Mouse (Mus musculus) intestine, postnatal 0 days (tissue): ENCODE measurements around the gene Mtx1. TPM values are rescaled to one million over a fixed set of nuclear protein-coding genes. Genes with fewer than 3 reads are reported as not detected.
"Not testable (repeated sequence)": the region's sequence is repeated elsewhere in the genome, so short reads cannot be mapped to it uniquely, and the experiment has no call there.

Experiments used
- ATAC-seq: fragments of 200-750 bp; cut with Nextera tagmentation; 2 replicates; pipeline ENCODE4 v1.8.0; 2017; ENCODE audit warnings: mild to moderate bottlenecking, moderate TSS enrichment, moderate library complexity
- H3K27ac ChIP-seq: fragments of 300-500 bp; sonication (generic); 2 replicates; pipeline ENCODE4 v1.5.1; 2014; ENCODE audit warnings: mild to moderate bottlenecking, low read depth, low read length, moderate library complexity
- H3K27me3 ChIP-seq: fragments of 300-500 bp; sonication (generic); replicated peaks from 2 replicates; pipeline ENCODE4 v1.6.1; 2014; ENCODE audit warnings: low read length, mixed read lengths; ENCODE audit not compliant: control insufficient read depth, insufficient read depth
- H3K36me3 ChIP-seq: fragments of 300-500 bp; sonication (generic); 2 replicates; pipeline ENCODE4 v1.6.1; 2014; ENCODE audit warnings: mild to moderate bottlenecking, moderate library complexity; ENCODE audit not compliant: control insufficient read depth, insufficient read depth
- H3K4me1 ChIP-seq: fragments of 300-500 bp; sonication (generic); replicated peaks from 2 replicates; pipeline ENCODE4 v1.6.1; 2014; ENCODE audit warnings: antibody characterized with exemption, low read length, mixed read lengths; ENCODE audit not compliant: control insufficient read depth, insufficient read depth
- H3K4me2 ChIP-seq: fragments of 300-500 bp; sonication (generic); replicated peaks from 2 replicates; pipeline ENCODE4 v1.6.1; 2014; ENCODE audit warnings: low read depth, mild to moderate bottlenecking, moderate library complexity
- H3K4me3 ChIP-seq: fragments of 300-500 bp; sonication (generic); 2 replicates; pipeline ENCODE4 v1.5.1; 2014; ENCODE audit warnings: low read depth, low read length
- H3K9ac ChIP-seq: fragments of 300-500 bp; sonication (generic); 2 replicates; pipeline ENCODE4 v1.6.1; 2014; ENCODE audit warnings: mild to moderate bottlenecking, low read depth, low read length
- H3K9me3 ChIP-seq: fragments of 300-500 bp; sonication (generic); 2 replicates; pipeline ENCODE4 v1.6.1; 2016; ENCODE audit warnings: mixed run types; ENCODE audit not compliant: control insufficient read depth
- CTCF ChIP-seq: sonication (generic); IDR thresholded peaks from 2 replicates; pipeline ENCODE4 v1.5.1; 2016; ENCODE audit warnings: low read depth, mild to moderate bottlenecking, control low read depth, antibody characterized with exemption, moderate library complexity
- WGBS: fragments of 180-500 bp; shearing (Covaris S2); extraction: QIAGEN DNeasy Blood & Tissue Kit; methylation state at CpG from one replicate; pipeline ENCODE4 v1.1.7; 2014; 5-methylcytosine and 5-hydroxymethylcytosine counted together
- microRNA counts: library from miRNA; unstranded; fragments of <30 nt; microRNA quantifications from one replicate; lab custom pipeline; 2016
- microRNA-seq: library from miRNA; unstranded; fragments of <30 nt; microRNA quantifications from one replicate; pipeline ENCODE4, GENCODE M21; 2016
- polyA plus RNA-seq: library from polyadenylated mRNA; unstranded; fragments of >200 nt; fragmentation: Nextera tagmentation; extraction: Ambion mirVana; gene quantifications from 2 replicates; pipeline ENCODE4 v1.2.1, GENCODE M21; 2015

The Mtx1 gene
- polyA plus RNA-seq, 1 experiment from 2014 or later = 145 TPM

DNA sequence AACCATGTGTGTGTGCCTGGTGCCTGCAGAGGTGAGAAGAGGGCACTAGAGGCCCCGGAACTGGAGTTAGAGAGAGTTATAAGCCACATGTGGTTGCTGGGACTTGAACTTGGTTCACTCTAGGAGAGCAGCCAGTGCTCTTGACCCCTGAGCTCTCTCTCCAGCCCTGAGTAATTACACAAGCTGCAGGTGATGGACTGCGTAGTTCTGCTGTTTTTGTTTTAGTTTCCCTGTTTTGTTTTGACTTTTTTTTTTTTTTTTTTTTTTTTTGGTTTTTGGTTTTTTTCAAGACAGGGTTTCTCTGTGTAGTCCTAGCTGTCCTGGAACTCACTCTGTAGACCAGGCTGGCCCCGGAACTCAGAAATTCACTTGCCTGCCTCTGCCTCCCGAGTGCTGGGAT, 65.1 kb downstream of the Mtx1 start:
- WGBS = 77% methylated on average over 4 of the region's 4 CpGs
- no peak overlapping the region for H3K4me3 ChIP-seq

DNA sequence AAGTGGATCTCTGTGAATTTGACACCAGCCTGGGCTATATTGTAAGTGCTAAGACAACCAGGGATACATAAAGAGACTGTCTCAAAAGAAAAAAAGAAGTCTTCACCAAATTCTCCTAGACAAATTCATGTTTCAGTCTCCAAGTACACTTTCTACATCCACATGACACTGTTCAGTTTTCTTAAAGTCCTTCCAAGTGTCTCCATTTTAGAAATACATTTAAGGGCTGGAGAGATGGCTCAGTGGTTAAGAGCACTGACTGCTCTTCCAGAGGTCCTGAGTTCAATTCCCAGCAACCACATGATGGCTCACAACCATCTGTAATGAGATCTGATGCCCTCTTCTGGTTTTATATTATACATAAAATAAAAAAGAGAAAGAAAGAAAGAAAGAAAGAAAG, 65.7 kb downstream of the Mtx1 start:
- not testable (repeated sequence) for ATAC-seq, H3K27ac ChIP-seq, H3K9me3 ChIP-seq, H3K4me1 ChIP-seq, H3K27me3 ChIP-seq, H3K4me3 ChIP-seq, H3K4me2 ChIP-seq, H3K36me3 ChIP-seq, H3K9ac ChIP-seq

More for the DNA sequence above, 65.1 kb downstream of the Mtx1 start:
- no peak for TF ChIP-seq CTCF
- Histone ChIP-seq H3K4me2 (no peak overlapping the region), H3K36me3 (no peaks in the 10 kb centered on the region), H3K9me3 (no peaks in the 10 kb centered on the region), H3K27me3 (no peaks in the 10 kb centered on the region; the same call in 1 of the 2 replicates), H3K27ac (no peak overlapping the region), H3K9ac (no peak overlapping the region), H3K4me1 (no peaks in the 10 kb centered on the region; the same call in 1 of the 2 replicates)
- ATAC-seq = no peak

DNA sequence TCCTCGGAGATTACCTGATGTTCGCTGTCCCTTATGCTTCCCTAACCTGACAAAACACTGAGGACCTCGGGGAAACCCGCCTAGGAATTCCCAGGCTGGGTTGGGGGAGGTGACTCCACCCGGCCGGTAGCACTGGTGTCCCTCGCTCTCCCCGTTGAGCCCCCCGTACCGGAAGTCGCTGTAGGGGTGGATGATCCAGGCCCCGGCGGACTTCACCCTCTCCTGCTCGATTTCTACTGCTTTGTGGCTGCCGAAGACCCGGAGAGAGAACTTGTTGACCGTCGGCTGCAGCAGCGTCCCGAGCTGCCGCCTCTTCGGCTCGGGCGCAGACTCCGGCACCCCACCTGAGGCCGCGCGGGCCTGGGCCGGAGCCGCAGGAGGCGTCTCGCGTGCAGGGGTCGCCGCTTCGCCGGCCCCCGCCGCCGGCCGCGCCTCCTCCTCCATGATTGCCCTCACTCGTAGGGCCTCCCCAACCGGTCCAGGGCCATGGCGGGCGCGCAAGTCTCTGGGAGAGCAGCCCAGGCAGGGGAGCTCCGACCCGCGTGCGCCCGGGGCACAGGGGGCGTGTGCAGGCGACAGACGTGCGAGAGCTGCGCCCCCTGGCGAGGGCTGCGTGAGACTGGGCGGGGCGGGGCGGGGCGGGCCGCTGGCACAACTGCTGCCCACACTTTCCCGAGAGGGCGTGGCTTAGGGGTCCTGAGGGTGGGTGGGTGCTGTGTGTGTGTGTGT, 67.1 kb downstream of the Mtx1 start, which contains the start of gene Hcn3:
Gene Hcn3 (minus strand): TSS at position 581 of the 729 bp plus-strand sequence.
- TF ChIP-seq CTCF = peak; percentile 86
- H3K27me3 ChIP-seq = no peaks in the 10 kb centered on the region; the same call in 1 of the 2 replicates
- ATAC-seq = peak; percentile 38; the same call in 1 of the 2 replicates
- WGBS = under 1% methylated on average over 55 of the region's 66 CpGs
- peak within 1 kb of the TSS; percentile 99 for H3K4me2 ChIP-seq
- peak within 1 kb of the TSS; percentile 54 for H3K4me3 ChIP-seq
- H3K36me3 ChIP-seq = no peaks in the 10 kb centered on the region
- no peak within 1 kb of the TSS for H3K27ac ChIP-seq
- H3K9ac ChIP-seq = 0 out of 2 replicates have a peak within 1 kb of the TSS, but pooled peaks have one; percentile 22
- no peaks in the 10 kb centered on the region for H3K4me1 ChIP-seq
- H3K9me3 ChIP-seq = no peaks in the 10 kb centered on the region

DNA sequence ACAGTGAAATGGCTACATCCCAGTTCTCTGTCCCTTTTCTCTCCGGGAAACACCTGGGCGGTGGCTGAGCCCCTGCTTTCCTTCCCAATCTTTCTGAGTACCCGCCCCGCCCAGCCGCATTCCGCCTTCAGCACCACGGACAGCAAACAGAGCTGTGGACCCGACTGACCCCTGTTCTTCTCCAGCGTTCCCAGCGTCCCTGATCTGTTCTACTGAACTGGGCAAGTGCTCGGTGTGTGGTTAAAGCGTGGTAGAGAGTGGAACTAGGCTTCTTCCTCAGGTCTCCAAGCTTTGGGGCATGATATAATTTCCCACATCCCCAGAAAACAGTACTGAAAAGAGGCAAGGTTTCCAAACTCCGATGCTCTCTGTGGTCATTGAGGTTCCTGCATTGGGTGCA, 67.7 kb downstream of the Mtx1 start:
- WGBS = 2% methylated on average over 13 of the region's 13 CpGs
- Histone ChIP-seq H3K9me3 (no peaks in the 10 kb centered on the region), H3K4me1 (no peaks in the 10 kb centered on the region), H3K4me3 (peak overlapping the region; percentile 54), H3K27me3 (no peaks in the 10 kb centered on the region; the same call in 1 of the 2 replicates), H3K36me3 (no peaks in the 10 kb centered on the region), H3K4me2 (peak overlapping the region; percentile 99), H3K9ac (no peak overlapping the region), H3K27ac (no peak overlapping the region)
- no peak for TF ChIP-seq CTCF
- no peak for ATAC-seq

MicroRNAs within 50 kb of the gene (microRNA counts, 519-probe panel; counts per million panel counts)
- microRNA mmu-miR-92b (lab: Ali Mortazavi, UCI) = not detected

Small RNAs within 50 kb of the gene (microRNA-seq; reads per million reads assigned to microRNA genes)
- 38.0 reads per million, percentile 35 among the genes with 10 or more reads in this experiment for gene Mir92b

Other genes starting within 250 kb of the Mtx1 start
- gene Rusc1, start 133.8 kb downstream of the Mtx1 start, polyA plus RNA-seq = 29.0 and 32.5 TPM in 2 replicates
- not detected in 2 replicates for gene Gm43738, start 126.0 kb downstream of the Mtx1 start, polyA plus RNA-seq
- 138 and 154 TPM in 2 replicates for gene Fdps, start 125.1 kb downstream of the Mtx1 start, polyA plus RNA-seq
- gene Pklr, start 90.9 kb downstream of the Mtx1 start, polyA plus RNA-seq = 91.8 and 103 TPM in 2 replicates
- gene Hcn3, start 66.9 kb downstream of the Mtx1 start, polyA plus RNA-seq = 1.1 TPM in 2 replicates
- 8.5 and 8.6 TPM in 2 replicates for gene Clk2, start 62.3 kb downstream of the Mtx1 start, polyA plus RNA-seq
- gene Scamp3, start 49.6 kb downstream of the Mtx1 start, polyA plus RNA-seq = 80.5 and 86.3 TPM in 2 replicates
- gene Fam189b, start 43.9 kb downstream of the Mtx1 start, polyA plus RNA-seq = 4.9 and 5.9 TPM in 2 replicates
- 140 TPM in 2 replicates for gene Gba, start 24.2 kb downstream of the Mtx1 start, polyA plus RNA-seq
- 15.2 and 17.2 TPM in 2 replicates for gene Thbs3, start 11.9 kb downstream of the Mtx1 start, polyA plus RNA-seq
- 3.5 and 6.7 TPM in 2 replicates for gene Muc1, start 2.0 kb upstream of the Mtx1 start, polyA plus RNA-seq
- 273 and 281 TPM in 2 replicates for gene Krtcap2, start 18.9 kb upstream of the Mtx1 start, polyA plus RNA-seq
- 1.2 and 1.3 TPM in 2 replicates for gene Trim46, start 19.2 kb upstream of the Mtx1 start, polyA plus RNA-seq
- gene Dpm3, start 32.3 kb upstream of the Mtx1 start, polyA plus RNA-seq = 120 and 128 TPM in 2 replicates
- gene Slc50a1, start 43.5 kb upstream of the Mtx1 start, polyA plus RNA-seq = 57.4 and 61.8 TPM in 2 replicates
- gene Efna1, start 54.1 kb upstream of the Mtx1 start, polyA plus RNA-seq = 50.7 and 69.8 TPM in 2 replicates
- 1.4 and 1.6 TPM in 2 replicates for gene Efna3, start 95.9 kb upstream of the Mtx1 start, polyA plus RNA-seq
- 5.1 and 5.3 TPM in 2 replicates for gene Efna4, start 110.9 kb upstream of the Mtx1 start, polyA plus RNA-seq
- 33.9 and 37.0 TPM in 2 replicates for gene Adam15, start 122.9 kb upstream of the Mtx1 start, polyA plus RNA-seq
- 10.0 and 11.5 TPM in 2 replicates for gene Dcst2, start 134.9 kb upstream of the Mtx1 start, polyA plus RNA-seq
- gene Dcst1, start 138.2 kb upstream of the Mtx1 start, polyA plus RNA-seq = 23.5 and 26.7 TPM in 2 replicates
- 14.3 and 20.8 TPM in 2 replicates for gene Zbtb7b, start 167.7 kb upstream of the Mtx1 start, polyA plus RNA-seq
- gene Lenep, start 175.7 kb upstream of the Mtx1 start, polyA plus RNA-seq = not detected in 2 replicates
- gene Flad1, start 184.8 kb upstream of the Mtx1 start, polyA plus RNA-seq = 29.2 and 32.1 TPM in 2 replicates
- 106 and 118 TPM in 2 replicates for gene Cks1b, start 191.3 kb upstream of the Mtx1 start, polyA plus RNA-seq
- gene Shc1, start 191.4 kb upstream of the Mtx1 start, polyA plus RNA-seq = 43.4 and 48.6 TPM in 2 replicates
- 17.1 and 17.5 TPM in 2 replicates for gene Pygo2, start 203.1 kb upstream of the Mtx1 start, polyA plus RNA-seq
- gene Pbxip1, start 209.6 kb upstream of the Mtx1 start, polyA plus RNA-seq = 52.2 and 55.8 TPM in 2 replicates
- gene Pmvk, start 227.5 kb upstream of the Mtx1 start, polyA plus RNA-seq = 27.7 and 28.4 TPM in 2 replicates